Mouse (Mus musculus): ENCODE data around the gene Hist1h4f. TPM values are rescaled to one million over a fixed set of nuclear protein-coding genes. Genes with fewer than 3 reads are reported as not detected.
"Not testable (repeated sequence)": the region's sequence is repeated elsewhere in the genome, so short reads cannot be mapped to it uniquely, and the experiment has no call there.

The Hist1h4f gene
- polyA plus RNA-seq, 1 experiment from 2014 or later, result 0.83 TPM

GRCm38 (mm10) chr13:23544787-23545120 is 6.7 kb downstream of the Hist1h4f start:
- H3K9ac ChIP-seq, result peak overlapping the region; percentile 73
- H3K27ac ChIP-seq, result peak overlapping the region; percentile 93
- peak overlapping the region; percentile 68 for H3K4me2 ChIP-seq
- H3K4me1 ChIP-seq (replicated peaks); H3K9me3 ChIP-seq; H3K27me3 ChIP-seq; ATAC-seq (ENCODE audit: low FRiP score); H3K36me3 ChIP-seq: not testable (repeated sequence)
- 0% methylated on average over 13 of the region's 14 CpGs for WGBS
- H3K4me3 ChIP-seq, result peak overlapping the region; percentile 49

GRCm38 (mm10) chr13:23543965-23544786 is 7.3 kb downstream of the Hist1h4f start, which contains the start of gene Hist1h3f:
TSS of gene Hist1h3f (plus strand) at chr13:23544052.
- H3K36me3 ChIP-seq, result no peaks in the 10 kb centered on the region
- under 1% methylated on average over 28 of the region's 45 CpGs for WGBS
- H3K9me3 ChIP-seq, result no peaks in the 10 kb centered on the region
- H3K4me2 ChIP-seq, result peak within 1 kb of the TSS; percentile 73
- no peaks in the 10 kb centered on the region for H3K27me3 ChIP-seq
- H3K27ac ChIP-seq, result peak within 1 kb of the TSS; percentile 93
- peak within 1 kb of the TSS; percentile 73 for H3K9ac ChIP-seq
- H3K4me1 ChIP-seq (replicated peaks), result peaks cover 9% of the 10 kb centered on the region; the same call in 1 of the 2 replicates
- ATAC-seq (ENCODE audit: low FRiP score), result peak; percentile 97
- peak within 1 kb of the TSS; percentile 49 for H3K4me3 ChIP-seq

GRCm38 (mm10) chr13:23542999-23543607 is 8.3 kb downstream of the Hist1h4f start, which contains the start of gene Hist1h2bh:
TSS of gene Hist1h2bh (minus strand) at chr13:23543392.
- peak within 1 kb of the TSS; percentile 49 for H3K4me3 ChIP-seq
- peak within 1 kb of the TSS; percentile 79 for H3K27ac ChIP-seq
- H3K36me3 ChIP-seq; H3K27me3 ChIP-seq; H3K9me3 ChIP-seq; H3K4me1 ChIP-seq (replicated peaks): not testable (repeated sequence)
- peak within 1 kb of the TSS; percentile 67 for H3K9ac ChIP-seq
- peak within 1 kb of the TSS; percentile 73 for H3K4me2 ChIP-seq
- peak; percentile 89 for ATAC-seq (ENCODE audit: low FRiP score)
- under 1% methylated on average over 40 of the region's 42 CpGs for WGBS

GRCm38 (mm10) chr13:23542225-23542980 is 9.0 kb downstream of the Hist1h4f start:
- 0 out of 2 replicates have a peak overlapping the region, but pooled peaks have one; percentile 67 for H3K27ac ChIP-seq
- WGBS, result 6% methylated on average over 3 of the region's 3 CpGs

GRCm38 (mm10) chr13:23541497-23541896 is 10.0 kb downstream of the Hist1h4f start:
- no peak for ATAC-seq (ENCODE audit: low FRiP score)

More at GRCm38 (mm10) chr13:23542225-23542980, 9.0 kb downstream of the Hist1h4f start:
- not testable (repeated sequence) for H3K27me3 ChIP-seq; H3K9me3 ChIP-seq; H3K36me3 ChIP-seq; ATAC-seq (ENCODE audit: low FRiP score); H3K4me1 ChIP-seq (replicated peaks)
- Histone ChIP-seq H3K4me3 (peak overlapping the region; percentile 46), H3K4me2 (peak overlapping the region; percentile 73), H3K9ac (peak overlapping the region; percentile 67)

GRCm38 (mm10) chr13:23539821-23540220 is 11.6 kb downstream of the Hist1h4f start:
- H3K27me3 ChIP-seq; H3K9me3 ChIP-seq; H3K27ac ChIP-seq; ATAC-seq (ENCODE audit: low FRiP score); H3K4me2 ChIP-seq; H3K4me3 ChIP-seq; H3K9ac ChIP-seq; H3K36me3 ChIP-seq: not testable (repeated sequence)
- 64% methylated on average over 1 of the region's 1 CpGs for WGBS
- peaks cover 20% of the 10 kb centered on the region for H3K4me1 ChIP-seq (replicated peaks)

More at GRCm38 (mm10) chr13:23541497-23541896, 10.0 kb downstream of the Hist1h4f start:
- WGBS, result 97% methylated on average over 3 of the region's 3 CpGs
- Histone ChIP-seq H3K9ac (no peak overlapping the region), H3K9me3 (no peaks in the 10 kb centered on the region), H3K4me3 (no peak overlapping the region), H3K36me3 (no peaks in the 10 kb centered on the region), H3K4me2 (no peak overlapping the region), H3K27ac (no peak overlapping the region), H3K27me3 (no peaks in the 10 kb centered on the region), H3K4me1 (replicated peaks) (peaks cover 14% of the 10 kb centered on the region)

GRCm38 (mm10) chr13:23538249-23538648 is 13.2 kb downstream of the Hist1h4f start:
- whole genome bisulfite sequencing, result 75% methylated on average over 5 of the region's 5 CpGs

GRCm38 (mm10) chr13:23537006-23537710 is 14.3 kb downstream of the Hist1h4f start:
- H3K27me3 ChIP-seq, result no peaks in the 10 kb centered on the region
- H3K9ac ChIP-seq, result no peak overlapping the region
- peaks cover 36% of the 10 kb centered on the region for H3K4me1 ChIP-seq (replicated peaks)
- H3K4me3 ChIP-seq, result no peak overlapping the region
- 87% methylated on average over 3 of the region's 3 CpGs for WGBS
- no peak for ATAC-seq (ENCODE audit: low FRiP score)
- no peak overlapping the region for H3K27ac ChIP-seq
- H3K9me3 ChIP-seq, result no peaks in the 10 kb centered on the region
- peak overlapping the region; percentile 74 for H3K4me2 ChIP-seq
- H3K36me3 ChIP-seq, result no peaks in the 10 kb centered on the region

More at GRCm38 (mm10) chr13:23538249-23538648, 13.2 kb downstream of the Hist1h4f start:
- H3K9me3 ChIP-seq, result no peaks in the 10 kb centered on the region
- no peaks in the 10 kb centered on the region for H3K27me3 ChIP-seq
- H3K36me3 ChIP-seq, result no peaks in the 10 kb centered on the region
- no peak for ATAC-seq (ENCODE audit: low FRiP score)
- H3K4me1 ChIP-seq (replicated peaks), result peaks cover 31% of the 10 kb centered on the region
- H3K4me2 ChIP-seq, result no peak overlapping the region
- no peak overlapping the region for H3K27ac ChIP-seq
- H3K9ac ChIP-seq, result no peak overlapping the region
- H3K4me3 ChIP-seq, result no peak overlapping the region

GRCm38 (mm10) chr13:23536076-23536822 is 15.2 kb downstream of the Hist1h4f start:
- Histone ChIP-seq H3K9ac (peak overlapping the region; percentile 43; the same call in 1 of the 2 replicates), H3K4me3 (peak overlapping the region; percentile 51), H3K27me3 (no peaks in the 10 kb centered on the region), H3K4me2 (peak overlapping the region; percentile 74), H3K9me3 (no peaks in the 10 kb centered on the region), H3K4me1 (replicated peaks) (peaks cover 39% of the 10 kb centered on the region), H3K36me3 (no peaks in the 10 kb centered on the region), H3K27ac (no peak overlapping the region)
- WGBS, result 23% methylated on average over 7 of the region's 7 CpGs
- ATAC-seq (ENCODE audit: low FRiP score), result no peak

- peak within 1 kb of the TSS; percentile 69 for H3K27ac ChIP-seq
- peak; percentile 90 for ATAC-seq (ENCODE audit: low FRiP score)
- peak within 1 kb of the TSS; percentile 64 for H3K9ac ChIP-seq
- under 1% methylated on average over 54 of the region's 62 CpGs for WGBS
- H3K36me3 ChIP-seq, H3K9me3 ChIP-seq, H3K27me3 ChIP-seq: not testable (repeated sequence)
- H3K4me2 ChIP-seq, result peak within 1 kb of the TSS; percentile 74
- H3K4me1 ChIP-seq (replicated peaks), result peaks cover 39% of the 10 kb centered on the region
- H3K4me3 ChIP-seq, result peak within 1 kb of the TSS; percentile 51
Observed at GRCm38 (mm10) chr13:23535137-23536075, 16.0 kb downstream of the Hist1h4f start, which contains the start of gene Hist1h3g. TSS of gene Hist1h3g (plus strand) at chr13:23535422.

Data from hindbrain, embryonic 13.5 days (tissue).